Mouse (Mus musculus) hindbrain, embryonic 10.5 days (tissue): Measurements from ENCODE around the gene Asic5. TPM values are rescaled to one million over a fixed set of nuclear protein-coding genes. Genes with fewer than 3 reads are reported as not detected.

ENCODE experiments used
- DNase-seq: peaks from one replicate; pipeline ENCODE4 v3.0.0-alpha.2; 2017; ENCODE audit warnings: low spot score
- H3K27ac ChIP-seq: fragments of 300-500 bp; sonication (generic); 2 replicates; pipeline ENCODE4 v1.5.1; 2016; ENCODE audit warnings: mild to moderate bottlenecking, moderate library complexity
- H3K27me3 ChIP-seq: fragments of 300-500 bp; sonication (generic); 2 replicates; pipeline ENCODE4 v1.6.1; 2016; ENCODE audit warnings: mild to moderate bottlenecking; ENCODE audit not compliant: poor library complexity, insufficient read depth, severe bottlenecking
- H3K36me3 ChIP-seq: fragments of 300-500 bp; sonication (generic); 2 replicates; pipeline ENCODE4 v1.6.1; 2016; ENCODE audit warnings: mild to moderate bottlenecking, moderate library complexity
- H3K4me1 ChIP-seq: fragments of 300-500 bp; sonication (generic); replicated peaks from 2 replicates; pipeline ENCODE4 v1.6.1; 2016; ENCODE audit warnings: mild to moderate bottlenecking
- H3K4me3 ChIP-seq: fragments of 300-500 bp; sonication (generic); 2 replicates; pipeline ENCODE4 v1.5.1; 2016; ENCODE audit warnings: mild to moderate bottlenecking, moderate library complexity
- H3K9me3 ChIP-seq: fragments of 300-500 bp; sonication (generic); 2 replicates; pipeline ENCODE4 v1.6.1; 2016; ENCODE audit warnings: mild to moderate bottlenecking, moderate library complexity
- whole genome bisulfite sequencing: fragments of 180-500 bp; shearing (Covaris S2); methylation state at CpG from one replicate; pipeline ENCODE4 v1.1.7; 2016; 5-methylcytosine and 5-hydroxymethylcytosine counted together
- polyA plus RNA-seq: library from polyadenylated mRNA; unstranded; fragments of >200 nt; fragmentation: Nextera tagmentation; extraction: Ambion mirVana; gene quantifications from 2 replicates; pipeline ENCODE4 v1.2.1, GENCODE M21; 2016

Gene Asic5
- polyA plus RNA-seq, 1 experiment from 2014 or later: not detected

GRCm38 (mm10) chr3:82027286-82027685 lies 45.2 kb downstream of the Asic5 start:
- no peaks in the 10 kb centered on the region for H3K9me3 ChIP-seq
- no peak overlapping the region for H3K4me3 ChIP-seq
- H3K27me3 ChIP-seq: no peaks in the 10 kb centered on the region
- H3K27ac ChIP-seq: no peak overlapping the region
- WGBS: 79% methylated on average over 1 of the region's 1 CpGs
- no peaks in the 10 kb centered on the region for H3K36me3 ChIP-seq
- no peaks in the 10 kb centered on the region for H3K4me1 ChIP-seq
- DNase-seq: no peak

- no peak overlapping the region for H3K4me3 ChIP-seq
- H3K27ac ChIP-seq: no peak overlapping the region
- no peaks in the 10 kb centered on the region for H3K9me3 ChIP-seq
- no peak for DNase-seq
- no peaks in the 10 kb centered on the region for H3K4me1 ChIP-seq
- H3K36me3 ChIP-seq: no peaks in the 10 kb centered on the region
- 2% methylated on average over 3 of the region's 3 CpGs for WGBS
- no peaks in the 10 kb centered on the region for H3K27me3 ChIP-seq
Measured at GRCm38 (mm10) chr3:82029229-82029628, 47.1 kb downstream of the Asic5 start.

GRCm38 (mm10) chr3:82030008-82030748 lies 48.1 kb downstream of the Asic5 start:
- no peak for DNase-seq
- H3K27me3 ChIP-seq: no peaks in the 10 kb centered on the region
- 80% methylated on average over 1 of the region's 1 CpGs for WGBS

GRCm38 (mm10) chr3:82036262-82037044 lies 54.4 kb downstream of the Asic5 start:
- no peak for DNase-seq
- Histone ChIP-seq H3K27me3 (no peaks in the 10 kb centered on the region), H3K27ac (no peak overlapping the region), H3K4me3 (no peak overlapping the region), H3K36me3 (no peaks in the 10 kb centered on the region), H3K4me1 (no peaks in the 10 kb centered on the region), H3K9me3 (no peaks in the 10 kb centered on the region)
- 90% methylated on average over 2 of the region's 2 CpGs for WGBS

More at GRCm38 (mm10) chr3:82030008-82030748, 48.1 kb downstream of the Asic5 start:
- H3K9me3 ChIP-seq: no peaks in the 10 kb centered on the region
- H3K27ac ChIP-seq: no peak overlapping the region
- H3K4me3 ChIP-seq: no peak overlapping the region
- no peaks in the 10 kb centered on the region for H3K36me3 ChIP-seq
- no peaks in the 10 kb centered on the region for H3K4me1 ChIP-seq

GRCm38 (mm10) chr3:82043676-82044075 lies 61.6 kb downstream of the Asic5 start:
- WGBS: 89% methylated on average over 6 of the region's 6 CpGs
- no peak for DNase-seq
- no peaks in the 10 kb centered on the region for H3K27me3 ChIP-seq
- no peak overlapping the region for H3K4me3 ChIP-seq
- H3K9me3 ChIP-seq: no peaks in the 10 kb centered on the region
- H3K27ac ChIP-seq: no peak overlapping the region
- H3K4me1 ChIP-seq: 0 out of 2 replicates have a peak, but pooled peaks cover 3% of the 10 kb centered on the region
- no peaks in the 10 kb centered on the region for H3K36me3 ChIP-seq

- Histone ChIP-seq H3K27ac (no peak overlapping the region), H3K4me1 (peaks cover 11% of the 10 kb centered on the region; the same call in 1 of the 2 replicates), H3K36me3 (no peaks in the 10 kb centered on the region), H3K27me3 (no peaks in the 10 kb centered on the region), H3K4me3 (no peak overlapping the region), H3K9me3 (no peaks in the 10 kb centered on the region)
- DNase-seq: no peak
- WGBS: 90% methylated on average over 5 of the region's 5 CpGs
Measured at GRCm38 (mm10) chr3:82044902-82045301, 62.8 kb downstream of the Asic5 start.

GRCm38 (mm10) chr3:82046087-82046486 lies 64.0 kb downstream of the Asic5 start:
- H3K36me3 ChIP-seq: no peaks in the 10 kb centered on the region
- DNase-seq: no peak
- H3K27me3 ChIP-seq: no peaks in the 10 kb centered on the region
- H3K4me3 ChIP-seq: no peak overlapping the region
- H3K4me1 ChIP-seq: peaks cover 11% of the 10 kb centered on the region; the same call in 1 of the 2 replicates
- 89% methylated on average over 8 of the region's 8 CpGs for WGBS
- H3K27ac ChIP-seq: no peak overlapping the region
- H3K9me3 ChIP-seq: no peaks in the 10 kb centered on the region

- peaks cover 15% of the 10 kb centered on the region; the same call in 1 of the 2 replicates for H3K4me1 ChIP-seq
- no peaks in the 10 kb centered on the region for H3K9me3 ChIP-seq
- no peak overlapping the region for H3K27ac ChIP-seq
- DNase-seq: peak; percentile 26
- H3K27me3 ChIP-seq: no peaks in the 10 kb centered on the region
- no peak overlapping the region for H3K4me3 ChIP-seq
- no peaks in the 10 kb centered on the region for H3K36me3 ChIP-seq
- 37% methylated on average over 8 of the region's 8 CpGs for WGBS
Measured at GRCm38 (mm10) chr3:82047100-82047753, 65.1 kb downstream of the Asic5 start.

GRCm38 (mm10) chr3:82048078-82048477 lies 66.0 kb downstream of the Asic5 start:
- DNase-seq: no peak
- Histone ChIP-seq H3K4me3 (no peak overlapping the region), H3K27me3 (no peaks in the 10 kb centered on the region), H3K36me3 (no peaks in the 10 kb centered on the region), H3K27ac (no peak overlapping the region), H3K9me3 (no peaks in the 10 kb centered on the region), H3K4me1 (peaks cover 18% of the 10 kb centered on the region; the same call in 1 of the 2 replicates)
- 73% methylated on average over 4 of the region's 4 CpGs for WGBS

GRCm38 (mm10) chr3:82048681-82049080 lies 66.6 kb downstream of the Asic5 start:
- H3K4me1 ChIP-seq: peaks cover 18% of the 10 kb centered on the region; the same call in 1 of the 2 replicates
- no peak overlapping the region for H3K4me3 ChIP-seq
- H3K27ac ChIP-seq: 0 out of 2 replicates have a peak overlapping the region, but pooled peaks have one; percentile 51
- H3K36me3 ChIP-seq: no peaks in the 10 kb centered on the region
- no peaks in the 10 kb centered on the region for H3K27me3 ChIP-seq
- no peak for DNase-seq
- WGBS: 68% methylated on average over 7 of the region's 7 CpGs
- no peaks in the 10 kb centered on the region for H3K9me3 ChIP-seq

- H3K9me3 ChIP-seq: no peaks in the 10 kb centered on the region
- peaks cover 22% of the 10 kb centered on the region; the same call in 1 of the 2 replicates for H3K4me1 ChIP-seq
- DNase-seq: no peak
- H3K27ac ChIP-seq: no peak overlapping the region
- no peaks in the 10 kb centered on the region for H3K36me3 ChIP-seq
- no peak overlapping the region for H3K4me3 ChIP-seq
- no peaks in the 10 kb centered on the region for H3K27me3 ChIP-seq
Measured at GRCm38 (mm10) chr3:82051468-82051867, 69.4 kb downstream of the Asic5 start.

- Histone ChIP-seq H3K36me3 (no peaks in the 10 kb centered on the region), H3K4me1 (peaks cover 22% of the 10 kb centered on the region; the same call in 1 of the 2 replicates), H3K4me3 (no peak overlapping the region), H3K27me3 (no peaks in the 10 kb centered on the region), H3K9me3 (no peaks in the 10 kb centered on the region), H3K27ac (no peak overlapping the region)
- DNase-seq: no peak
- 52% methylated on average over 2 of the region's 2 CpGs for WGBS
Measured at GRCm38 (mm10) chr3:82052029-82052428, 69.9 kb downstream of the Asic5 start.
